Mouse (Mus musculus): ENCODE results near the gene Ccdc15. TPM values are rescaled to one million over a fixed set of nuclear protein-coding genes. Genes with fewer than 3 reads are reported as not detected.

The Ccdc15 gene
- polyA plus RNA-seq (2015; fragmentation: Nextera tagmentation; extraction: Ambion mirVana) = 8.0 and 9.1 TPM in 2 replicates

DNA sequence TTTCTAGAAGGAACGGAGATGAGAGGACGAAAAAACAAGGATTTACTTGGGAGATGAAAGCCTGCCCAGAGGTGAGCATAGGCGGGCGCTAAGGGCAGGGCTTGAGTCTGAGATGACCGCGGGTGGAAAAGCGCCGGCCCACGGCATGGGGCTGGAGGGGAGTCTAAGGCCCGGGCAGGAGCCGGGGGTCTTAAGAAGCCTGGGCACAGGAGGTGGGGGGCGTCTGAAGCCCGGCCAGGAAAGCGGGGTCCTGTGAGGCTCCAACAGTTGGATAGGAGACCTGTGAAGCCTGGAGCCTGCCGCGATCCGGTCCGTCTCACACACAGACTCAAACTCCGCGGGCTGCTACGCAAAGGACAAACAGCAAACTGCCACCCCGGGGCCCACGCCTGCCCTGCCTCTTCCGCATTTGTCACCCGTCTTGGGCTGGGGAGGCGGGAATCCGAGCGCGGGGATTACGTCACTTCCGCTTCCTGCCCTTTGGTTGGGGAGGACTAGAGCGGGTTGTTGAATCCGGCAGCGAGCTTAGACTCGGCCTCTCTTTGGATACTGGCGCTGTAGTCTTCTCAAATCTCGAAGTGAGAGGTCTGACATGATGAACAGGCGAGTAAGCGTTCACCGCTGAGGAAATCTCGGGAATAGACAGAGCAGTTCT is at the start of gene Ccdc15:
Gene Ccdc15 (minus strand): TSS at position 445 of the 655 bp plus-strand sequence.
- Histone ChIP-seq H3K27me3 (no peaks in the 10 kb centered on the region), H3K9ac (peak within 1 kb of the TSS; percentile 90), H3K27ac (peak within 1 kb of the TSS; percentile 92), H3K36me3 (no peaks in the 10 kb centered on the region), H3K4me1 (peaks cover 12% of the 10 kb centered on the region), H3K4me3 (peak within 1 kb of the TSS; percentile 80), H3K4me2 (replicated peaks) (peak within 1 kb of the TSS; percentile 89), H3K9me3 (no peaks in the 10 kb centered on the region)
- WGBS = under 1% methylated on average over 41 of the region's 41 CpGs
- ATAC-seq (ENCODE audit: low FRiP score, low read depth) = peak; percentile 99

DNA sequence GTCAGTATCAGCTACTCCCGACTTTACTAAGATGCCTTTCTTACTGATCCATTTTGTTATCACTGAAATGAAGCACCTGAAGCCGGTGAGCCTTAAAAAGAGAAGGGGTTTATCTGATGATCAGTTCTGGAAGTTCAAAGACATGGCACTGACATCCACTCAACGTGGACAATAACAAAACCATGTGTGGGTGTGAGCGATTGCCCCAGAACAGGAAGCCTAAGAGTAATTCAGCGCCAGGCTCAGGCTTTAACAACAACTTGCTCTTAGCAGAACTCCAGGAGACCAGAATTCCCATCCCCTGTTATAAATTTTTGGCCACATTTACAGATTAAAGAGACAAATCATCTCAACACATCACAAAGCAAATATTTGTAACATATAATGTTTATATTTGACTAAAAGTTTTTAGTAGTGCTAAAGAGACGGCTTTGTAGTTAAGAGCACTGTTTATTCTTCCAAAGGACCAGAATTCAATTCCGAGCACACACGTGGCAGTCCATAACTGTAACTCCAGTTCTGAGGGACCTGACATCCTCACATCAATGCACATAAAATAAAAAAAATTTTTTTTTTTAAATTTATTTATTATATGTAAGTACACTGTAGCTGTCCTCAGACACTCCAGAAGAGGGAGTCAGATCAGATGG is 45.4 kb upstream of the Ccdc15 start:
- ATAC-seq (ENCODE audit: low FRiP score, low read depth) = no peak

DNA sequence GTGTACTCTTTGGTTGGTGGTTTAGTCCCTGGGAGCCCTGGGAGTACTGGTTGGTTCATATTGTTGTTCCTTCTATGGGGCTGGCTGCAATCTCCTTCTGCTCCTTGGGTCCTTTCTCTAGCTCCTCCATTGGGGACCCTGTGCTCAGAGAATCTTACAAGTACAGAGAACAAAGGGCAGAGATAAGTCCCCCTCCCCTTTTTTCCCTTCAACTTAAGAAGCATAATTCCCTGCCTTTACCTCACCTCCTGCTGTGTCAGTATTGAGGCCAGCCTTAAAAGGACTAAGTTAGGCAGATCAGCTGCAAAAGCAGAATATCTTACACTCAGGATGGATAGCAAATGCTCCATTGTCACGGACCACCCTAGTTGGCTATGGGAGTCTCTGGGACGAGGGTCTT is 43.8 kb upstream of the Ccdc15 start:
- Histone ChIP-seq H3K27me3 (peaks cover 6% of the 10 kb centered on the region; the same call in 1 of the 2 replicates), H3K27ac (no peak overlapping the region), H3K36me3 (no peaks in the 10 kb centered on the region), H3K9me3 (no peaks in the 10 kb centered on the region), H3K9ac (no peak overlapping the region), H3K4me2 (replicated peaks) (no peak overlapping the region), H3K4me1 (no peaks in the 10 kb centered on the region), H3K4me3 (no peak overlapping the region)
- WGBS = 77% methylated on average over 2 of the region's 2 CpGs
- ATAC-seq (ENCODE audit: low FRiP score, low read depth) = no peak

More for the DNA sequence above, 45.4 kb upstream of the Ccdc15 start:
- 65% methylated on average over 8 of the region's 8 CpGs for WGBS
- Histone ChIP-seq H3K9ac (no peak overlapping the region), H3K4me1 (no peaks in the 10 kb centered on the region), H3K9me3 (no peaks in the 10 kb centered on the region), H3K27me3 (no peaks in the 10 kb centered on the region), H3K27ac (no peak overlapping the region), H3K4me3 (no peak overlapping the region), H3K36me3 (no peaks in the 10 kb centered on the region), H3K4me2 (replicated peaks) (no peak overlapping the region)

DNA sequence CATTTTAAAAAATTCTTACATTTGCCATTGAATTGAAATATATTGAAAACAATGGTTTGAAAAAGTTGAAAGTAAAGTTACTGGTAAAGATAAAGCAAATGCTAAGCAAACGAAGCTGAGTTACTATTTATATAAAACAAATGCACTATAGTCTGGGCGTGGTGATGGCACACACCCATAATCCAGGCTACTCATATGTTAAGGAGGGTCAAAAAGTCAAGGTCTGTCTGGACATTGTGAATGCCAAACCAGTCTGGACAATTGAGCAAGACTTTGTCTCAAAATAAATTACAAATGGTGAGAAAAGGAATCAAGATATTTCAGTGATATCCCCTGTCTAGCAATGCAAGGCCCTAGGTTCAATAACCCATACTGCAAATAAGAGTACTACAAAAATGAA is 42.7 kb upstream of the Ccdc15 start:
- Histone ChIP-seq H3K9me3 (no peaks in the 10 kb centered on the region), H3K4me2 (replicated peaks) (no peak overlapping the region), H3K36me3 (no peaks in the 10 kb centered on the region), H3K9ac (no peak overlapping the region), H3K27me3 (peaks cover 13% of the 10 kb centered on the region), H3K27ac (no peak overlapping the region), H3K4me1 (no peaks in the 10 kb centered on the region), H3K4me3 (no peak overlapping the region)
- no peak for ATAC-seq (ENCODE audit: low FRiP score, low read depth)
- 79% methylated on average over 2 of the region's 2 CpGs for WGBS

DNA sequence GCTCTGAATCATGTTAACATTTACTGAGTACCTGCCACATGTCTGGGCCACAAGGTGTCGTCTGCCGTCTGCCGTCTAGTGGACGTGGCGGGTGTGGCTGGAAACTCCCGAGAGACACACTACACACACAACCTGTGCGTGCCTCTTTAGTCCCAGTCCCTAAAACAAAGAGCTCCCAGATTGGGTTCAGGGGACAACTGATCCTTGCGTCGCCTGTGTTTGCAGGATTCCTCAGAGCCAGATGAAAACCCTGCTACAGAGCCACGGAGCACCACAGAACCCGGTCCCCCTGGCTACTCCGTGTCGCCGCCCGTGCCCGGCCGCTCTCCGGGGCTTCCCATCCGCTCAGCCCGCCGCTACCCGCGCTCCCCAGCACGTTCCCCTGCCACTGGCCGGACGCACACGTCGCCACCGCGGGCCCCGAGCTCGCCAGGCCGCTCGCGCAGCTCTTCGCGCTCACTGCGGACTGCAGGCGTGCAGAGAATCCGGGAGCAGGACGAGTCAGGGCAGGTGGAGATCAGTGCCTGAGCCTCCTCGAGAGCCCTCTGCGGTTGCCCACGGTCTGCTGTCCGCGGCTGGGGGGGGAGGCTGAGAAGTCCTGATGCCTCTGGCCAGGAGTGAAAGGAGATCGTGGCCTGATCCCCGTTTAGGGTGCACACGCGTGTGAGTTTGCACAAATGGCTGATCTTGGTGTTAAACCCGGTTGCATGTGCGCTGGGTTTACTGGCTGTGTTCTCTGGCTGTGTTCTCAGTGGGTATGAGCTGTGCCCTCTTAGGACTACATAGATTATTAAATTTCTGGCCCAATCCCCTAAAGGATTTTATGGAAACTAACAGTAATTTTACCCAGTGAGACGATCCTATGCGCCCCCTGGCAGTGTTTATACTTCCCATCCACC is 36.3 kb upstream of the Ccdc15 start:
- Histone ChIP-seq H3K4me3 (peak overlapping the region; percentile 48), H3K4me1 (0 out of 2 replicates have a peak, but pooled peaks cover 5% of the 10 kb centered on the region), H3K36me3 (no peaks in the 10 kb centered on the region), H3K27me3 (peaks cover 60% of the 10 kb centered on the region), H3K4me2 (replicated peaks) (peak overlapping the region; percentile 85), H3K9ac (peak overlapping the region; percentile 72), H3K27ac (no peak overlapping the region), H3K9me3 (no peaks in the 10 kb centered on the region)
- WGBS = 6% methylated on average over 51 of the region's 54 CpGs
- ATAC-seq (ENCODE audit: low FRiP score, low read depth) = peak; percentile 76

DNA sequence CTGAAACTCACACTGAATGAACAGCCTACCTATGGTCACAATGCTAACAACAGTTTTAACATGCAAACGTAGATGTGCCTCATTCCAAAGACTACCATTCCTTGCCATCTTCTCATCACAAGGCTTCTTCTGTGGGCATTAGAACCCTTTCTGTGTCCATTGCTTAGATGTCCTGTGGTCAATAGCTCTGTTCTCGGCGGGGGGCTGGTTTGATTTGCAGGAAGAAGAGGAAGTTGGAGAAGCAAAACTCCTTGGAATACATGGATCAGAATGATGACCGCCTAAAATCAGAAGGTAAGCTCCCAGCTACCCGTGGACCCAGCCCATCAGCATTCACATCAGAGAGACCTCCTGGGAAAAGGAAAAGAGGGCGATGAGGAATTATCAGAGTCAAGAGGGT is 34.9 kb upstream of the Ccdc15 start:
- H3K9ac ChIP-seq = no peak overlapping the region
- H3K4me1 ChIP-seq = 0 out of 2 replicates have a peak, but pooled peaks cover 5% of the 10 kb centered on the region
- peaks cover 60% of the 10 kb centered on the region for H3K27me3 ChIP-seq
- no peaks in the 10 kb centered on the region for H3K36me3 ChIP-seq
- no peak overlapping the region for H3K4me2 ChIP-seq (replicated peaks)
- no peak overlapping the region for H3K27ac ChIP-seq
- 87% methylated on average over 6 of the region's 6 CpGs for WGBS
- no peak for ATAC-seq (ENCODE audit: low FRiP score, low read depth)
- no peaks in the 10 kb centered on the region for H3K9me3 ChIP-seq
- no peak overlapping the region for H3K4me3 ChIP-seq

DNA sequence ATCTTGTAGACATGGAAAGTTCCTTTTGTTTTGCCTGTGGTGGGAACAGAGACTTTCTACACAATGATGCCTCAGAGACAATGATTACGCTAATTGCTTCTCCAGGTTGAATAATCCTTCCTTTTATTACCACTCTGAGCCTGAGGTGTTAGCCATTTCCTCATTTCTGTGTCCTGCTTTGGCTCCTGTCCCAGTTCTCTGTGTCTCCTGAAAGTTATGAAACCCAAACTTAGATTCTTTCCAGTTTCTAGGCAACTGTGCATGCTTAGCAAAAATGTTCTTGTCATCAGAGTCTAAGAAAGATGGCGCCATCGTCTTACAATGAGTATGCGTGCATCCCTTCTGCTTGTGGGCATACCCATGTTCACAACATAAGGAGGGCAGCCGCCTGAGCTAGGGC is 27.5 kb upstream of the Ccdc15 start:
- Histone ChIP-seq H3K27me3 (peaks cover 3% of the 10 kb centered on the region; the same call in 1 of the 2 replicates), H3K9ac (no peak overlapping the region), H3K27ac (no peak overlapping the region), H3K9me3 (no peaks in the 10 kb centered on the region), H3K4me3 (no peak overlapping the region), H3K36me3 (no peaks in the 10 kb centered on the region), H3K4me2 (replicated peaks) (no peak overlapping the region), H3K4me1 (no peaks in the 10 kb centered on the region)
- WGBS = 94% methylated on average over 5 of the region's 5 CpGs
- ATAC-seq (ENCODE audit: low FRiP score, low read depth) = no peak

DNA sequence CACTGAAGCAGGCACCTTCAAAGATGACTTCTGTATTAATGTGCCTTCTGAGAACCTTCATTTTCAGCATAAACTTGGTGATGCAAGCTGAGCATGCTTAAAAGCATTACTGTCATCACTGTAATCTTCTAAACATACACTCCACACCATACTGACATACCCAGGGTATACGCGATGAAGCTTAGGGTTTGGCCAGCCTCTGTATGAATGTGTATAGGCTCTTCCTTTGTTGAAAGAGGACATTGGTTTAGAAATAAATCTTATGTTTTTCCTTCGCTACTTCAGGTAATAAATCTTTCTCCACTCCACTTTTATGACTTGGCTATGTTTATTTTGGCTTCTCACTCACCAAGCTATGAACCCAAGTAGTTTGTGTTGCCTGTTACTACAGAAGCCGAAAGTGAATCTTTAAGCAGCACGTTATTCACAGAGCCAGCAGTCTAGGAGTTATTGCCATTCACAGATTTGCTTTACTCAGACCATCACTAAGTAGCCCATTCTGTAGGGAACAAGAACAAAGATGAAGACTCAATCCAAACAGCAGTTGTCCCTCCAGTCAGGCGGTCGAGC is 23.1 kb upstream of the Ccdc15 start:
- H3K27ac ChIP-seq = no peak overlapping the region
- no peaks in the 10 kb centered on the region for H3K4me1 ChIP-seq
- no peaks in the 10 kb centered on the region for H3K9me3 ChIP-seq
- no peaks in the 10 kb centered on the region for H3K36me3 ChIP-seq
- no peak for ATAC-seq (ENCODE audit: low FRiP score, low read depth)
- H3K4me3 ChIP-seq = no peak overlapping the region
- WGBS = 73% methylated on average over 7 of the region's 7 CpGs
- H3K4me2 ChIP-seq (replicated peaks) = no peak overlapping the region
- no peaks in the 10 kb centered on the region for H3K27me3 ChIP-seq
- no peak overlapping the region for H3K9ac ChIP-seq

DNA sequence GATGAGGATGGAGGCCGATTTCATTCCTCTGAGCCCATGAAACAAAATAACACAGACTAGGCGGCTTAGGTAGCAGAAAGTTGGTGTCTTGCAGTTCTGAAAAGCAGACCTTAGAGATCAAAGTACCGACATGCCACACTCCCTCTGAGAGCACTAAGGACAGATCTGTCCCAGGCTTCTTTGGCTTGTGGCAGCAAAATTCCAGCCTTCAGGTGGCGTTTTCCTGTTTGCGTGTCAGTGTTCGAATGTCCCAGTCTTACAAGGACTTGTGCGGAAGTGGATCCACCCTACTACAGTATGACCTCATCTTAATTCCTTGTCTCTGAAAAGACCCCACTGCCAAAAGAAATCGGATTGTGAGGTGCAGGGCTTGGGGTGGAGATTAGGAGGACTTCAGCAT is 20.6 kb upstream of the Ccdc15 start:
- ATAC-seq (ENCODE audit: low FRiP score, low read depth) = no peak
- no peaks in the 10 kb centered on the region for H3K9me3 ChIP-seq
- WGBS = 69% methylated on average over 8 of the region's 8 CpGs

DNA sequence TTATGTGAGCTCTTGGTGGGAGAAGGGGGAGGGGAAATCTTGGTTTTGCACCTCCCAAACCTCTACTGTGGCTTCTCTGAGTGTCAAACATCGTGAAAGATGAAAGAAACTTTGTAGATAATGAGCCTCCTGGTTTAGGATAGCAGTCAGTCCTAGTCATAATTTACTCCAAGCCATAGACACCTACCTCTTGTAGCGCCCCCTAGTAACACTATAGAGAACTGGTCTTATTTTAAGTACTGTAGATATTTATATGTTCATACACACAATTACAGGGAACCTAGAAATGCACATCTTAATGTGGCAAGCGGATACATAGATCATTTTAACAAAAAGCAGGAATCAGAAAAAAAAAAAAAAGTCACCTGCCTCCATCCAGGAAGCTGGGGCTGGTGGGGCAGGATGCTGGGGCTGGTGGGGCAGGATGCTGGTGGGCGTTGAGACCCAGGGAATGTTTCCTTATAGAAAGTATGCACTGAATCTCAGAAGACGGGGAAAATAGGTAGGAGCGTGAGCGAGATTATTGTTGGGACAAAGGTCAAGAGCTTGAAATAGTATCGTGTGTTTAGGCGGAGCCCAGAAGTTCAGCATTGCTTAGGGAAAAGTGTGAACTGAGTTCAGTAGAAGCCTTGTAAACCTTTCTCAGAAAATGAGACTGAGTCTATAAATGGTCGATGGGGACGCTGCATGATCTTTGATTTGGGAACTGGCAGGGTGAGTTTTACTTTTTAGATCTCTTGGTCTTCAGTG is 20.0 kb upstream of the Ccdc15 start:
- no peaks in the 10 kb centered on the region for H3K36me3 ChIP-seq
- H3K27me3 ChIP-seq = no peaks in the 10 kb centered on the region
- H3K27ac ChIP-seq = no peak overlapping the region
- 73% methylated on average over 11 of the region's 11 CpGs for WGBS
- no peak overlapping the region for H3K9ac ChIP-seq
- ATAC-seq (ENCODE audit: low FRiP score, low read depth) = no peak
- no peak overlapping the region for H3K4me3 ChIP-seq
- no peaks in the 10 kb centered on the region for H3K4me1 ChIP-seq
- H3K4me2 ChIP-seq (replicated peaks) = no peak overlapping the region
- H3K9me3 ChIP-seq = no peaks in the 10 kb centered on the region

More for the DNA sequence above, 20.6 kb upstream of the Ccdc15 start:
- Histone ChIP-seq H3K4me2 (replicated peaks) (no peak overlapping the region), H3K4me3 (no peak overlapping the region), H3K4me1 (no peaks in the 10 kb centered on the region), H3K9ac (no peak overlapping the region), H3K36me3 (no peaks in the 10 kb centered on the region), H3K27ac (no peak overlapping the region), H3K27me3 (no peaks in the 10 kb centered on the region)

DNA sequence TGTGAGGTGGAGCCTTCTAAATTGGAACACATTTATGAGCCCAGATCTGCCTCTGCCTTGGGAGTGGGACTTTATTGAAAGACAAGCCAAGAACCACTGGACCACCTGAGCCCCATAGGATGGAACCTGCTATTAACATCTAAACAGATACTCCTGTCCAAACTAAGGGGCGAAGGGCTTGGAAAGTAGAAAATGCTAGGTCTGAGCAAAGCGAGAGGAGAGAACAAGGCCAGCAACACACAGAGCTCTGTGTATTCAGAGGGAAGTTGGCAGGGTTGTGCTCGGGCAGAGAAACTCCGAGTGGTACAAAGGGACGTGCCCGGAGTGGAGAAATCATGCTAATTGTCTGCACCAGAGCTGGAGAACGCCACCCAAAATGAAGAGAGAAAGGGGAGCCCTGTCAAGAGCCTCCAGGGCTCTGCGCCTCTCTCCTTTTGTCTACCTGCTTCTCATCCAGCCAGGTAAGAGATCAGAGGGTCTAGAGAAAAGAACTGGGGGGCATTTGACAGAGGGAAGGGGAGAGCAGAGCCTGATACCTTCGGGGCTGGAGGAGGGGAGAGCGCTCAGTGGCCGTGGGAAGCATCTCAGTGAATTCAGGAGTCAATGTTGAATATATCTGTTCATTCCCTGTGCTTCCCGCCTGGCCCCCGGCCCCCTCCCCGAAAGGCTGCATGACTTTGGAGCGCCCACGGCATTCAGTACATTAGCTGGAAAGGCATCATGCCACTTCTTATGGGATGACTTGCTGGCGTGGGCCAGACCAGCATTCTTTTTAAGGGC is 19.3 kb upstream of the Ccdc15 start, which contains the start of gene Hepacam:
Gene Hepacam (plus strand): TSS at position 51 of the 780 bp plus-strand sequence.
- no peaks in the 10 kb centered on the region for H3K4me1 ChIP-seq
- ATAC-seq (ENCODE audit: low FRiP score, low read depth) = no peak
- H3K9ac ChIP-seq = no peak within 1 kb of the TSS
- no peaks in the 10 kb centered on the region for H3K36me3 ChIP-seq
- H3K27me3 ChIP-seq = no peaks in the 10 kb centered on the region
- H3K4me2 ChIP-seq (replicated peaks) = no peak within 1 kb of the TSS
- WGBS = 84% methylated on average over 17 of the region's 17 CpGs
- H3K9me3 ChIP-seq = no peaks in the 10 kb centered on the region
- no peak within 1 kb of the TSS for H3K27ac ChIP-seq
- H3K4me3 ChIP-seq = no peak within 1 kb of the TSS

Measured in limb, embryonic 13.5 days (tissue).